Mouse (Mus musculus): Measurements from ENCODE around the gene Zfp27. TPM values are rescaled to one million over a fixed set of nuclear protein-coding genes. Genes with fewer than 3 reads are reported as not detected.
A peak's percentile ranks its signal among the peaks of the same experiment; 100 is the strongest.

Zfp27 gene
- total and polyA plus RNA-seq, 2 experiments from 2014 or later, result 9.4 to 19.5 TPM

DNA sequence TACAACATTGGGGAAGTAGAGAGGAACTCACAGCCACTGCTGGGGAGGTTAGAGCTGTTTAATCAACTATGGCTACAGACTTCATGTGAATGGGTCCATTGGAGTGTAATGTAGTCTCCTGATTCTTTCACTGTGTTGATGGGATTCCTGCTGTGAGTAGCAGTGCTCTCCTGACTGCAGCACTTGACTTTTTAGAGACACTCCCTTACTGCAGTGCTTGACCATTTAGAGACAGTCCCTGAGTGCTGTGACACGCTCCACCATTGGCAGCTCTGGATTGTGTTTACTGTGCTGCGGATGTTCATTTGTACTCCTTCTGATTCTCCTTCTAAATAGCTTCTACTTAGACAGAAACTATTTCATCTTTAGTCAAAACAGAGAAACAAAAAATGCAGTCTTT, 36.4 kb upstream of the Zfp27 start:
- no peak for DNase-seq
- Histone ChIP-seq H3K4me2 (ENCODE audit: low read depth) (no peak overlapping the region), H3K27me3 (ENCODE audit: insufficient read depth, low read length) (no peaks in the 10 kb centered on the region), H3K9ac (no peak overlapping the region), H3K4me3 (ENCODE audit: low read depth, low read length) (no peak overlapping the region), H3K27ac (ENCODE audit: low read depth, low read length) (no peak overlapping the region), H3K9me3 (ENCODE audit: low read length) (no peaks in the 10 kb centered on the region), H3K36me3 (ENCODE audit: insufficient read depth) (peaks cover 38% of the 10 kb centered on the region), H3K4me1 (ENCODE audit: insufficient read depth) (no peaks in the 10 kb centered on the region)
- no peak for TF ChIP-seq CTCF (IDR thresholded peaks at IDR 0.05; ENCODE audit: low read depth)
- ATAC-seq, result no peak
- 21% methylated on average over 2 of the region's 2 CpGs for WGBS

DNA sequence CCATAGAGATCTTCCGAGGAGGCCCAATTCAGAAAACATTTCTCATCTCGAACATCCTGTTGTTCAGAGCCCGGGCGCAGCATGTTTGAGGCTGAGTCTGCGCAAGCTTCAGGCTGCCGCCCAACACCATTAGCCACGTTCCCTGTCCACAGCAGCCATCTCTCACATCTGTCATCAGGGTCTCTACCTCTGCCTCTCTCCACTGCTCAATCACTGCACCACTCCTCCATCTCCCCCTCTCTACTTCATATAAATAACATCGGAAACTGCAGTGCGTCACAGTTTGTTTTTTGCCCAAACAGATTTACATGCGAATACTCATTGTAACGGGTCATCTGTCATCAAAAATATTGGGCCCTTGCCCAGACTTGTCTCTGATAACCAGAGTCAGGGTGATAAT, 34.7 kb upstream of the Zfp27 start:
- H3K27ac ChIP-seq (ENCODE audit: low read depth, low read length), result no peak overlapping the region
- TF ChIP-seq CTCF (IDR thresholded peaks at IDR 0.05; ENCODE audit: low read depth), result no peak
- no peaks in the 10 kb centered on the region for H3K9me3 ChIP-seq (ENCODE audit: low read length)
- H3K9ac ChIP-seq, result no peak overlapping the region
- peaks cover 50% of the 10 kb centered on the region for H3K36me3 ChIP-seq (ENCODE audit: insufficient read depth)
- H3K4me1 ChIP-seq (ENCODE audit: insufficient read depth), result no peaks in the 10 kb centered on the region
- no peaks in the 10 kb centered on the region for H3K27me3 ChIP-seq (ENCODE audit: insufficient read depth, low read length)
- H3K4me2 ChIP-seq (ENCODE audit: low read depth), result no peak overlapping the region
- WGBS, result 77% methylated on average over 11 of the region's 11 CpGs
- ATAC-seq, result no peak; the same call in 1 of the 2 replicates
- DNase-seq, result peak; percentile 2
- H3K4me3 ChIP-seq (ENCODE audit: low read depth, low read length), result no peak overlapping the region

DNA sequence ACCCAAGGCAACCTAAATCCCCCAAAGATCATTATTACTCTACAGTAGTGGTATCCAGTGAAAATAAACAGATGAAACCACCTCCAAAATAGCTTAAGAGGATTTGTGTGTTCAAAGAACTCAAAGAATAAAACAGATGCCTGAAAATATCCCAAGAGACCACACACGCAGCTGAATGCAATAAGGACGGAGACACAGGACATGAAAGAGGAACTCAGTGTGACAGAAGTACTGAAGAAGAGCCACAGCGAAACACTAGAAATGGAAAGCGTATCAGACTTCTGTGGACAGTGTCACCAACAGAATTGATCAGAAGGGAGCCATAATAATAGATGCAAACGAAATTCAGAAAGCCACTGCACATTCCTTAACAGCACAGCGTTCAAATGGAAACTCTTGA, 32.5 kb upstream of the Zfp27 start:
- TF ChIP-seq CTCF (IDR thresholded peaks at IDR 0.05; ENCODE audit: low read depth), result no peak
- H3K4me3 ChIP-seq (ENCODE audit: low read depth, low read length), result no peak overlapping the region
- H3K4me1 ChIP-seq (ENCODE audit: insufficient read depth), result no peaks in the 10 kb centered on the region
- no peak overlapping the region for H3K9ac ChIP-seq
- 86% methylated on average over 6 of the region's 6 CpGs for WGBS
- no peaks in the 10 kb centered on the region for H3K9me3 ChIP-seq (ENCODE audit: low read length)
- H3K36me3 ChIP-seq (ENCODE audit: insufficient read depth), result peaks cover 66% of the 10 kb centered on the region
- DNase-seq (no peak), ATAC-seq (no peak)
- H3K27ac ChIP-seq (ENCODE audit: low read depth, low read length), result no peak overlapping the region
- H3K4me2 ChIP-seq (ENCODE audit: low read depth), result no peak overlapping the region
- no peaks in the 10 kb centered on the region for H3K27me3 ChIP-seq (ENCODE audit: insufficient read depth, low read length)

DNA sequence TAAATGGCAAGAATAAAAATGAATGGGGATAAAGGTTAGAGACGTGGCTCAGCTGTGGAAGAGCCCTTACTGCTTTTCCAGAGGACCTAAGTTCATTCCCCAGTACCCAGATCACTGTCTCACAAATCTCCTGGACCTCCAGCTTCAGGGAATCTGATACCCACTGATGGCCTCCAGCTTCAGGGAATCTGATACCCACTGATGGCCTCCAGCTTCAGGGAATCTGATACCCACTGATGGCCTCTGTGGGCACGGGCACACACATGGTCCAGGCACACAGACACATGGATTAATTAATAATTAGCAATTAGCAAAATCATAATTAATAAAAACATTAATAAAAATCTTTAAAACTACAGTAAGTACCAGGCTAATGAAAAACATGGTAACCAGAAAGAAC, 16.4 kb upstream of the Zfp27 start:
- Histone ChIP-seq H3K4me2 (ENCODE audit: low read depth) (no peak overlapping the region), H3K4me1 (ENCODE audit: insufficient read depth) (no peaks in the 10 kb centered on the region), H3K36me3 (ENCODE audit: insufficient read depth) (no peaks in the 10 kb centered on the region), H3K9ac (no peak overlapping the region), H3K4me3 (ENCODE audit: low read depth, low read length) (no peak overlapping the region), H3K9me3 (ENCODE audit: low read length) (no peaks in the 10 kb centered on the region), H3K27me3 (ENCODE audit: insufficient read depth, low read length) (no peaks in the 10 kb centered on the region), H3K27ac (ENCODE audit: low read depth, low read length) (no peak overlapping the region)
- DNase-seq, result no peak
- ATAC-seq, result no peak
- 79% methylated on average over 2 of the region's 2 CpGs for WGBS
- TF ChIP-seq CTCF (IDR thresholded peaks at IDR 0.05; ENCODE audit: low read depth), result no peak

DNA sequence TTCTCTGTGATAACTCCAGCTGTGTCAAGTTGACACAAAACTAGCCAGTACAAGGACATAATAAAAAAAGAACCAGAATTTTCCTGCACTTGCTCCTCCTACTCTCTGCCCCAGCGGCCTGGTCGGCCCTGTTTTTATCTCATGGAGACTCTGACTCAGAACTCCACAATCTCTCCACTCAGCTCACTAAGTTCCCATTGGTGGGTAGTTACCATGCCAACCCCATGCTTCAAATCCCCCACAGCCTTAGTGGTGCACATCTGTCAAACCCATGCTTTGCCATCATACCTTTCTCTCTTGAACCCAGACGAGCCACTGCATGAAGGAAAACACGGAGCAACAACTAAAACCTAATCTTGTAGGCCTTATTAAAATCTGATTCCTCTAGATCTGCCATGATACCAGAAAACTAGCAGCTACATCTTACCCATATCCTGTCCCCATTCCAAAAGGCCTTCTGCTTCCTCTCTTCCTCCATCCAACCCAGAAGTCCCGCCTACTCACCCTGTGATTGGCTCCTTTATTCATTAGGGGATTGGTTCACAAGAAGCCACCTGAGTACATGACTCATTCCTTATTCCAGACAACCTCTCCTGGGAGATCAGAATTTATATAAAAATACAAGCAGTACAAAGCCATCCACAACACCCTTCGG, 15.2 kb upstream of the Zfp27 start:
- no peak for TF ChIP-seq CTCF (IDR thresholded peaks at IDR 0.05; ENCODE audit: low read depth)
- Histone ChIP-seq H3K36me3 (ENCODE audit: insufficient read depth) (no peaks in the 10 kb centered on the region), H3K4me2 (ENCODE audit: low read depth) (no peak overlapping the region), H3K27me3 (ENCODE audit: insufficient read depth, low read length) (no peaks in the 10 kb centered on the region), H3K4me1 (ENCODE audit: insufficient read depth) (no peaks in the 10 kb centered on the region), H3K9ac (no peak overlapping the region), H3K9me3 (ENCODE audit: low read length) (no peaks in the 10 kb centered on the region), H3K4me3 (ENCODE audit: low read depth, low read length) (no peak overlapping the region), H3K27ac (ENCODE audit: low read depth, low read length) (no peak overlapping the region)
- WGBS, result 85% methylated on average over 6 of the region's 6 CpGs
- DNase-seq, result no peak
- ATAC-seq, result no peak

DNA sequence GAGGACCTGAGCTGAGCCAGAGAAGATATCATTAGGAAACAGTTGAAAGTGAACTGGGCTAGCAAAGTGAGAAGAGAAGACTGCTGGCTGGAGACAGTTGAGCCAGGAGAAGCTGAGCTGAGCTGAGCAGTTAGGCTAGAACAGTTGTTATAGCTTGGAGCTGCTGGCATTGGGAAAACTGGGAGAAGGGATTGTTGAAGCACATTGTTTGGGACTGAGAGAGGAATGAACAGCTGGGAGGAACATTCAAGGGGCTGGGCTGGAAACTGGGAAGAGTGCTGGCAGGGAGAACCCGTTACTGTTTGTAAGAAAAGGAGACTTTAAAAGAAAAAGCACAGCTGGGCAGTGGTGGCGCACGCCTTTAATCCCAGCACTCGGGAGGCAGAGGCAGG, 11.7 kb upstream of the Zfp27 start:
- ATAC-seq, result no peak

DNA sequence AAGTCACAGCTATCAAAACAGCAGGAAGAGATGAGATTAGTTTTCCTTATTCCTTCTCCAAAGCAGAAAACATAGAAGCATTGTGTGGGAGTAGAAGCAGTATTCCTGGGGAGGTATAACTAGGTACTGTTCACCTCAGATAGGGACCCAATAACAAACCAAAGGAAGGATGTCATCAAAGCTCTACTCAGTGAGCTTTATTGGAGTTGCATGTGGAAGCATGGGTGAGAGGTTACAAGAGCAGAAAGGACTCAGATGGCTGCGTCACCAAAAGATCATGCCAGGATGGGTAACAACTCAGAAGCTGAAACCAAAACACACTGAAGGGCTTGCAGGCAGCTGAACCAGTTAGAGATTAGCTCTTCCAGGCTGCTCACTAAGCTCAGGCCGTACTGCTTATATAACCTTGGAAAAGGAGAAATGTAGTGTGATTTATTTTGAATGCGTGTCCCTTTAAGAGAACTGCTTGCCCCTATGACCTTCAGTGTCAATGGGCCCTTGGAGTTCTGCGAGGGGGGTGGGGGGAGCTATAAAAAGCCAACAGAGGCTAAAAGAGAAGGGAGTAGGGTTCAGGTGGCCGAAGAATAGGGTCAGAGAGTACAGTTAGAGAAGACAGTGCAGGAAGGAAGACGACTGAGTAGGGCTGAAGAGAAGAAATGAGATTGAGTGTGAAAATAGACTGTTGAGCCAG, 11.1 kb upstream of the Zfp27 start:
- no peak for ATAC-seq

More for the DNA sequence above, 11.7 kb upstream of the Zfp27 start:
- Histone ChIP-seq H3K4me2 (ENCODE audit: low read depth) (no peak overlapping the region), H3K4me3 (ENCODE audit: low read depth, low read length) (no peak overlapping the region), H3K27me3 (ENCODE audit: insufficient read depth, low read length) (no peaks in the 10 kb centered on the region), H3K36me3 (ENCODE audit: insufficient read depth) (peaks cover 26% of the 10 kb centered on the region), H3K9ac (no peak overlapping the region), H3K9me3 (ENCODE audit: low read length) (no peaks in the 10 kb centered on the region), H3K27ac (ENCODE audit: low read depth, low read length) (no peak overlapping the region), H3K4me1 (ENCODE audit: insufficient read depth) (no peaks in the 10 kb centered on the region)
- TF ChIP-seq CTCF (IDR thresholded peaks at IDR 0.05; ENCODE audit: low read depth), result no peak
- no peak for DNase-seq
- WGBS, result 81% methylated on average over 4 of the region's 4 CpGs

More for the DNA sequence above, 11.1 kb upstream of the Zfp27 start:
- Histone ChIP-seq H3K9ac (no peak overlapping the region), H3K9me3 (ENCODE audit: low read length) (no peaks in the 10 kb centered on the region), H3K4me3 (ENCODE audit: low read depth, low read length) (no peak overlapping the region), H3K27me3 (ENCODE audit: insufficient read depth, low read length) (no peaks in the 10 kb centered on the region), H3K4me2 (ENCODE audit: low read depth) (no peak overlapping the region), H3K4me1 (ENCODE audit: insufficient read depth) (no peaks in the 10 kb centered on the region), H3K27ac (ENCODE audit: low read depth, low read length) (no peak overlapping the region), H3K36me3 (ENCODE audit: insufficient read depth) (peaks cover 27% of the 10 kb centered on the region)
- WGBS, result 74% methylated on average over 6 of the region's 6 CpGs
- no peak for DNase-seq
- TF ChIP-seq CTCF (IDR thresholded peaks at IDR 0.05; ENCODE audit: low read depth), result no peak
